Mouse (Mus musculus): ENCODE measurements at regions not wholly inside any gene's neighbourhood (a gene's known extent, or its start where the extent isn't known, plus 50 kb on each side); places are given as distances from the start of the nearest gene placed in this dataset.

DNA sequence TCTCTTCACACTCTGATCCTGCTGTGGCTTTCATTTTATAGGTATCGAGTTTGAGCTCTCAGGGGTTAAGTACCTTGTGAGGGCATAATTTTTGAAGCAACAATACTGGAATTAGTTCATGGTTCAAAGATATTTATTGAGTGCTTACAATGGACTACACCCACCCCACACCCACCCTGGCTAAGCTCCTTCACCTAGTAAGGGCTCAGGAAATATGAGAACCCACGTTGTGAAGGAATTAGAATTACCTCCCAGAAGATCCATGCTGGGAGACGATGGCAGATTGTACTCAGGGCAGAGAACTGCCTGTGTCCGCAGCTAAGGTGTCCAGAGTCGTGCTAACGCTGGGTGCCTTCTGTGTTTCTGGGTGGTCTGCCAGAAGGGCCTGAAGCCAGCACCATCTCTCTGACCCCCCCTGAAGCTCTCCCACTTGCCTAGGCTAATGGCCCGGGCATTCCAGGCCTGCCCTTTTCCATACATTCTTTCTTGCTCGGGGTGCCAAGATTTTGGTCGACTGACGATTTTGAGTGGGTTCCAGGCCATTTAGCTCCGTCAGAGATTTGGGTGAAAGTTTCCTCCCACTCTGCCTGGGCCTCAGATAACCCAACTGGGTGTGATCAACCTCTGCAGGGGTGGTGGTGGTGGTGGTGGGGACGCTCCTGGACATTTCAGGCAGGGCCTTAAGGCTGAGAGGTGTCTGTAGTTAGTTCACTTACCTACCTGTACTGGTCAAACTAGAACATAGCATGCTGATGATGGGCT lies 67.7 kb upstream of the Bcl6 start:
- DNase-seq (ENCODE audit: low read depth, low spot score) = no peak

DNA sequence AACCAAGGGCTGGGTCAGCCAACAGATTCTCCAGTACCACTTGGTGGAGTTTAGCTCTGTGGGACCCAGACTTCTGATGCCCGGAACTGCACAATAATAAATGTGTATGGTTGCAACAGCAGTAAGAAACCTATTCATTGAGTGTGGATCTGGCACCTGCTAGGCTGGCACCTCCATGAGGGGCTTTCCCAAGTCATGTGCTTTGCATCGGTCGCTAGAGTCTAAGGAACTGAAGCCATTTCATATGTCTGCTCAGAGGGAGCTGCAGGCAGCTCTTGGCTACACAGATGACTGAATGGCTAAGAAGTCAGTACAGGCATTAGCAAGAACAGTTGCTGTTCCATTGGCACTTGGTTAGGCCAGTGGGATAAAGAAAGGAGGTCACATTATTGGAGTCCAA lies 65.6 kb upstream of the Bcl6 start:
- DNase-seq (ENCODE audit: low read depth, low spot score) = no peak

DNA sequence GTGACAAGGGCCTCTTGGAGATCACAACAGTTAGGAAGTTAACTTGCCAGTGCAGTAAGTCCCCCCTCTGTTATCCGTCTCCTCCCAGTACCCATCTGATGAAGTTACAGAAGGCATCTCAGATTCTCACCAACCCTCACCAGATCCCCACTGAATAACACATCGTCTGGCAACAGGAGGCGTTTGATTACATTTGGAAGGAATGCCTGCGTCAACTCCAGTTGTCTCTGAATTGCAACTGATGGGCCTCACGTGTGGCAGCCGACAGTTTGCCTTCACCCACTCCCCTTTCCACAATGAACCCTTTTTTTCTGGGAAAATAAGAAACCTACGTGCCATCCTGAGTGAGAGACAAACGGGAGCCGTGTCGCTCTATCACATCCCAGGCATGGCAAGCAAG lies 64.8 kb upstream of the Bcl6 start:
- no peak for DNase-seq (ENCODE audit: low read depth, low spot score)

DNA sequence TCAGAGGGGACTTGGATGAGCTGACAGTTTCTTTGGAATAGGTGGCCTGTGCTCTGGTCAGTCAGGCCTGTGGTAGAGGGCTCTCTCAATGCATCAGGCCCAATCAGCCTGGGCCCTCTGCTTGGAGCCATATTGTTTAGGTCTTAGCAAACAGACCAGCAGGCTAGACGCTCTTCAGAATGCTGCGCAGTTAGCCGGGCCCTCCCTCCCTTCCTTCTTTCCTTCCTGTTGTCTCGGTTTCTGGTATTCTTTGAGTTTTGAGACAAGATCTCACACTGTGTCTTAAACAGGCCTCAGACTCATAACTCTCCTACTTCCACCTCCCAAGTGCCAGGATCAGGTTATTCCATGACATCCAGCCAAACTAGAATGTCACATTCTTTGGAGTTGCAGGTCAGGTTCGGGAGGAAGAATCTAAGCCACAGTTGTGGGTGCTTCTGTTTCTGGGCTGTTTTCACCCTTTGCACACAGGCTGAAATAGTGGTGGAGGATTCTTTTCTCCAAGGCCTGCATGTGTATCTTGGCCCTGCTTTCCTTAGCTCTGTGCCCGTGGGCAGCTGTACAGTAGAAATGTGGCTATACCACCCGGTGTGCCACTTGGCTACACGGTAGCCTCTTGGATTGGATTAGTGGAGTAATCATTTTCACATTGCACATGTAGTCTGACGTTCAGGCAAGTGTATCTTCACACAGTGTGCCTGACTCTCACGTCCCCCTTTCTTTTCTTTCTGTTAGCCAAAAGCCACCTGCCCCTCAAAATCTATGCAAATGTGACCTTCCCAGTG lies 62.4 kb upstream of the Bcl6 start:
- peak; percentile 52 for DNase-seq (ENCODE audit: low read depth, low spot score)

DNA sequence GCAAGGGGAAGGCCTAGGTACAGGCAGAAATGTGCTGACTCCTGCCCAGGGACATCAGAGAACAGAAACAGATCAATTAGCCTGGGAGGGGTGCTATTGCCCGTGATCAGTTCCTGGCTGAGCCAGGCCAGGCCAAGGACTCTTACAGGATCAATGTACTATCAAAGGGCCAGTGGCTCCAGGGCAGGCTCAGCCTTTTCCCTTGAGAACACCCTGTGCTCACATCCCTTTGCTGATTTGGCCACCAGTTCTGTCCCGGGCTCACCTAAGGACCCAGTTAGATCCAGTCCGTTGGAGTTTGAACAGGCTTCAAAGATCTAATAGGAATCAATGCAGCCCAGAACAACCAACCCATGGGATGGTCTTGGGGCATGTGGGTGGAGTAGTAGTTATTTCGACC lies 55.1 kb upstream of the Bcl6 start:
- no peak for DNase-seq (ENCODE audit: low read depth, low spot score)

DNA sequence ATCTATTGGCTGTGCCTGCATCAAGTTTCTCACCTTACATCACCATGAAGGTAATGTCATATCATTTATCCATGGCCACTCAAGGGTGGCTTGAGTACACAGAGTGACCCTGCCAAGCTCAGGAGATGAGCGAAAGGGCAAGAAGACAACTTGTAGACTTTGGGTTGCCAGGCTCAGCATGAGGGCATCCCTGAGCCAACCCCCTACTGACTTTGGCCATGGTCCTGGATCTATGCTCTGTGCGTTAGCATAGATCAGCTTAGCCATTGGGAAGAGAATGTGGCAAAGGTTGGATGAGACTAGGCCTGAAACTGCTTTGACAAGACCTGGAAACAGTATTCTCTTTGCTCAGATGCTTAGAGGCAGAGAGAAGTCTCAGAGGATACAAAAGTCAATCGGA lies 54.3 kb upstream of the Bcl6 start:
- DNase-seq (ENCODE audit: low read depth, low spot score) = no peak

DNA sequence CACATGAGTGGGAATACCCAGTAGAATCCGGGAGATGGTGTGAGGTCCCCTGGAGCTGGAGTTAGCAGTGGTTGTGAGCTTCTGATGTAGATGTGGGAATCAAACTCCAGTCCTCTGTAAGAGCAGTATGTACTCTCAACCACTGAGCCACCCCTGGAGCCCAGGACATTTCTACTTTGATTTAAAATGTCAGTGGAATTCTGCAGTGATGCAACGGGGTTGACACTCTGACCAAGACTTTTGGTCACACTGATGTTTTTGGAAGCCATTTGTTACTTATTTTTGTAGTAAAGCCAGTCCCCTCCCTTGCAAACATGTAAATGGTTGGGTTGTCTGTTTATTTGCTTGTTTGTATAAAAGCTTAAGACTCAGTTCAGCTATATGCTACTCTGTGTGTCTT lies 53.6 kb upstream of the Bcl6 start:
- DNase-seq (ENCODE audit: low read depth, low spot score) = no peak

DNA sequence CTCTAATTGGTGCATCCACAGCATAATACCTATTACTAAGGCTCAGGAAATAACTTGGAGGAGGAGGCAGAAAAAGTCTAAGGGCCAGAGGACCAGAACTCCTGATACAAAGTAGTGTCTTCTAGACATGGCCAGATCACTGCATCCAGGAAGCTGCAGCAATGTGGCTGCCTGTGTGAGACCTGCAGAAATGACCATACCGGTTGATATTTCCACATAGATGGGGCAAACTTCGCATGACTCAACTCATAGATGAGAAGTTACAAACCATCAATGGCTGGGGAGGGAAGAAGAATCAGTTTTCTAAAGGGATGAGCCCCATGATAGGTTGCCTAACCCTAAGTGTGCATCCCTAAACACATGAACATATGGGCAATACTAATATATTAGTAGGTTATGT lies 52.8 kb upstream of the Bcl6 start:
- no peak for DNase-seq (ENCODE audit: low read depth, low spot score)

DNA sequence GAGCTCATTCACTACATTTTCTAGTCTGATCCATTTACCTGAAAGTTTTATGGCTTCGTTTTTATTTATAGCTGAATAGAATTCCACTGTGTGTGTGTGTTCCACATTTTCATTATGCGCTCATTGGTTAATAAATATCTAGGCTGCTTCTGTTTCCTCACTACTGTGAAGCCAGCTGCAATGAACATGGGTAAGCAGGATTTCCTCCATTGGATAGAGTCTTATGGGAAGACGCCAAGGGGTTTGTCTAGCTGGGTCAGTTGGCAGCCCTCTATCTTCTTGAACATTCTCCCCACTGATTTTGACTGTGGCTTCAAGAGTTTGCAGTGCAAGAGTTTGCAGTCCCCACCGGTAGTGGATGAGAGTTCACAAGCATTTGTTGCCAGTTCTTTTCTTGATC lies 51.1 kb upstream of the Bcl6 start:
- no peak for DNase-seq (ENCODE audit: low read depth, low spot score)

Measured in CD4-positive, CD25-positive, alpha-beta regulatory T cell, adult 2 months (primary cell).